In genomic region chr15:95601179-95601578, GRCm38 (mm10) we compare ENCODE assay signal across 28 mouse cellular contexts. TPM values are rescaled to one million over a fixed set of nuclear protein-coding genes. Genes with fewer than 3 reads are reported as not detected.
"Had no signal": no experiment of that assay in that cellular context is flagged by ENCODE, and none has a peak within 500 bp of the region (broad histone marks: within the 10 kb centered on the region; RNA-seq: fewer than 3 reads in every experiment).

No protein-coding gene starts in this region.

- H3K36me3 ChIP-seq: heart, embryonic 10.5 days; heart, embryonic 12.5 days; hindbrain, embryonic 10.5 days; hindbrain, embryonic 12.5 days; intestine, embryonic 15.5 days; limb, embryonic 15.5 days; liver, embryonic 12.5 days had no signal

- H3K4me2 ChIP-seq: heart, embryonic 12.5 days; hindbrain, embryonic 12.5 days; hindbrain, embryonic 14.5 days; intestine, embryonic 15.5 days; limb, embryonic 15.5 days; liver, embryonic 12.5 days had no signal

- DNase-seq: gastrocnemius, adult 2 months; gastrocnemius, postnatal 10 days; gastrocnemius, postnatal 25 days; heart, adult 18-20 months; heart, postnatal 10 days; heart, postnatal 4 days; kidney, adult 18-20 months; kidney, adult 8-10 months; kidney, postnatal 10 days; kidney, postnatal 25 days; kidney, postnatal 4 days had no signal

- H3K9ac ChIP-seq: heart, embryonic 12.5 days; hindbrain, embryonic 12.5 days; hindbrain, embryonic 14.5 days; intestine, embryonic 15.5 days; limb, embryonic 15.5 days; liver, embryonic 12.5 days had no signal

- H3K9me3 ChIP-seq: heart, embryonic 10.5 days; heart, embryonic 12.5 days; hindbrain, embryonic 10.5 days; hindbrain, embryonic 12.5 days; intestine, embryonic 15.5 days; limb, embryonic 15.5 days; liver, embryonic 12.5 days had no signal

- H3K27ac ChIP-seq: gastrocnemius, adult 2 months; heart, embryonic 10.5 days; hindbrain, embryonic 10.5 days; hindbrain, embryonic 12.5 days; hindbrain, embryonic 14.5 days; intestine, embryonic 15.5 days; layer of hippocampus, adult 2 months; left cerebral cortex, adult 2 months; limb, embryonic 15.5 days; liver, embryonic 12.5 days had no signal

- H3K4me1 ChIP-seq: heart, embryonic 10.5 days; heart, embryonic 12.5 days; hindbrain, embryonic 10.5 days; hindbrain, embryonic 12.5 days; intestine, embryonic 15.5 days; limb, embryonic 15.5 days; liver, embryonic 12.5 days had no signal

- ATAC-seq: hindbrain, embryonic 16.5 days; inflammation-experienced regulatory T-cells, adult 6 months; intestine, embryonic 15.5 days; intestine, postnatal 0 days; liver, embryonic 12.5 days had no signal

- H3K4me3 ChIP-seq: gastrocnemius, adult 2 months; heart, embryonic 10.5 days; heart, embryonic 12.5 days; hindbrain, embryonic 10.5 days; hindbrain, embryonic 12.5 days; intestine, embryonic 15.5 days; layer of hippocampus, adult 2 months; left cerebral cortex, adult 2 months; limb, embryonic 15.5 days; liver, embryonic 12.5 days had no signal

- H3K27me3 ChIP-seq: heart, embryonic 12.5 days; hindbrain, embryonic 12.5 days; intestine, embryonic 15.5 days; limb, embryonic 15.5 days; liver, embryonic 12.5 days had no signal

RNA-seq across cellular contexts. Expression of gene Dbx2, which starts 54.6 kb away (rescaled TPM):
- polyA plus RNA-seq: heart, embryonic 10.5 days; heart, embryonic 12.5 days; heart, embryonic 14.5 days; inflammation-experienced regulatory T-cells, adult 6 months; intestine, postnatal 0 days; kidney, embryonic 14.5 days; kidney, embryonic 16.5 days; liver, adult 2 months; liver, embryonic 12.5 days had no signal
